Mouse (Mus musculus): ENCODE measurements around the gene Tsen54.

DNA sequence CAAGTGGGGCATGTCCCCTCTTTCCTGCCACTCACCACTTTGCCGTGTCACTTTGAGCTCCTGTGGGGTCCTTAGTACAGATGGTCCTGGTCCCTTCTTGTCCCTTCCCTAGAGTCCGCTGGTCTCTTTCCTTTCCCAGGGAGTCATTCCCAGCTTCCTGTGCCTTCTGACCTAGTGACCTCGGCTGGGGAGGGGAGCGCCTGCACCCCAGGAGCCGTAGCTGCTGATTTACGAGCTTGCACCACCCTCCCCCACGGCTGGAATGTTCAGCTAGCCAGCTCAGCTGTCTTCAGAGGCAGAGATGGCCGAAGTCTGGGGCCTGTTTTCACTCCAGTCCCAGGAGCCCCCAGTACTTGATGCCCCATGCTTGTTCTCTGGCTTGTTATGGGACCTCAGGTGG, 18.0 kb downstream of the Tsen54 start:
- TF ChIP-seq MAFK (IDR thresholded peaks at IDR 0.05; ENCODE audit: insufficient read depth, low read depth, low read length): no peak
- TF ChIP-seq HCFC1 (IDR thresholded peaks at IDR 0.05; ENCODE audit: borderline replicate concordance, insufficient read depth, low read length): no peak

Measured in ES-E14 (cell line).